Mouse (Mus musculus) stomach, postnatal 0 days (tissue): Measurements from ENCODE around the gene Prss53.

ENCODE experiments used
- CTCF ChIP-seq: IDR thresholded peaks from 2 replicates; pipeline ENCODE4 v1.5.1; 2016; ENCODE audit warnings: antibody characterized with exemption, low read depth, mild to moderate bottlenecking, moderate library complexity
- EP300 ChIP-seq: optimal IDR thresholded peaks from 2 replicates; pipeline ENCODE3; 2016; ENCODE audit warnings: antibody characterized with exemption

DNA sequence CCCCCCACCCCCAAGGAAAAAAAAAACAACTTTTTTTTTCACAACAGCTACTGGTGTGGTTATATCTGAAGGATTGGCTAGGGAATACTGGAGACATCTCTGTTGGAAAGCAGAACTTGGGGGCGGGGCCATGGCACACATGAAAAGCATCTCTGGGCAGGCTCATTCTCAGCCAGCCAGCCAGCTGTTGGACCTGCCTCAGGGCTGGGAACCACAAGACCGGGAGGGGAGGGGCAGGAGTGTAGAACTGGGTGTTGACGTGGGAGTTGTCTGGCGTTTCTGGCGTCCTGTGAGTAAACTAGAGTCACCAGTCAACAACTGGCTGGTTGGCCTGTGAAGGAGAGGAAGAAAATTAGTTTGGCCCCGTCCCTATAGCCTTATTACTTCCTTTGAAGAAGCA, 4.8 kb downstream of the Prss53 start:
- TF ChIP-seq CTCF (no peak), EP300 (no peak)
